ENCODE assay signal across 18 mouse cellular contexts in genomic region chr13:35402856-35403255, GRCm38 (mm10).
"Had no signal": no experiment of that assay in that cellular context is flagged by ENCODE, and none has a peak within 500 bp of the region (broad histone marks: within the 10 kb centered on the region; RNA-seq: fewer than 3 reads in every experiment).

No protein-coding gene starts in this region.

- DNase-seq: lung, embryonic 14.5 days; lung, postnatal 10 days; lung, postnatal 4 days; midbrain, embryonic 14.5 days; retina, postnatal 1 day; right cerebral cortex, adult 18-20 months; right cerebral cortex, postnatal 25 days; right cerebral cortex, postnatal 4 days; spleen, adult 18-20 months; thymus, adult 18-20 months; thymus, postnatal 14 days; thymus, postnatal 36 days had no signal

- H3K9ac ChIP-seq: lung, embryonic 14.5 days; midbrain, embryonic 12.5 days; neural tube, embryonic 13.5 days; neural tube, embryonic 15.5 days had no signal

- H3K4me2 ChIP-seq: lung, embryonic 14.5 days; midbrain, embryonic 12.5 days; neural tube, embryonic 13.5 days; neural tube, embryonic 15.5 days had no signal

- H3K27ac ChIP-seq: midbrain, embryonic 10.5 days; midbrain, embryonic 12.5 days; neural tube, embryonic 13.5 days; neural tube, embryonic 15.5 days had no signal

- ATAC-seq: midbrain, embryonic 16.5 days had no signal

- H3K27me3 ChIP-seq: midbrain, embryonic 12.5 days; neural tube, embryonic 13.5 days; neural tube, embryonic 15.5 days had no signal

- H3K9me3 ChIP-seq: midbrain, embryonic 10.5 days; midbrain, embryonic 12.5 days; neural tube, embryonic 13.5 days; neural tube, embryonic 15.5 days had no signal

- H3K36me3 ChIP-seq: midbrain, embryonic 10.5 days; midbrain, embryonic 12.5 days; neural tube, embryonic 13.5 days; neural tube, embryonic 15.5 days had no signal

- H3K4me3 ChIP-seq: midbrain, embryonic 10.5 days; midbrain, embryonic 12.5 days; myocyte; neural tube, embryonic 13.5 days; neural tube, embryonic 15.5 days had no signal

- H3K4me1 ChIP-seq: midbrain, embryonic 10.5 days; midbrain, embryonic 12.5 days; neural tube, embryonic 13.5 days; neural tube, embryonic 15.5 days had no signal
